Mouse (Mus musculus) E14TG2a.4 (cell line): ENCODE results near the gene Mical3.

Source experiments
- CTCF ChIP-seq: conservative IDR thresholded peaks from 2 replicates; pipeline ENCODE4 v1.5.1; 2014; ENCODE audit warnings: low read length
- NANOG ChIP-seq: IDR thresholded peaks from 2 replicates; pipeline ENCODE4 v1.6.1; 2014; ENCODE audit warnings: borderline replicate concordance, low read length, mixed read lengths
- POU5F1 ChIP-seq: IDR thresholded peaks from 2 replicates; pipeline ENCODE4 v1.6.1; 2014; ENCODE audit warnings: low read length, borderline replicate concordance

GRCm38 (mm10) chr6:121146798-121147197 is 16.0 kb upstream of the Mical3 start:
- TF ChIP-seq CTCF (no peak), POU5F1 (no peak), NANOG (no peak)
